Mouse (Mus musculus): ENCODE measurements around the gene Tpbgl.

Tpbgl gene

DNA sequence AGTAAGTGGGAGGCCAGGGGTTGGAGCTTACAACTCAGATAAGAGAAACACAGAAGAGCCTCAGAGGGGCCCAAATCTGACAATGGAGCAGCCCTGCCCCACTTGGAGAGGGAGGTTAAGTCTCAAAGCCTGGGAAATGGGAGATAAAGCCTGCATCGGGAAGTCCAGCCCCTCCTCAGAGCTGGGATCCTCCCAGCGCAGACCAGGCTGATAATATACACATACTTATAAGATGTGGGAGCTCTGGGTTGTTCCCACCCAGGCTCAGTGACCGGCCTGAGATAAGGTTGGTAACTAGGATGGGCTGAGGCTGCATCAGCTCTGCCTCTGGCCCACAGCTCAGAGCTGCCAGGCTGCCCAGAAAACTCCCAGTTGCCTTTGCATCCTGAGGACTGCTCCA, 15.2 kb upstream of the Tpbgl start:
- no peak for DNase-seq (ENCODE audit: low spot score in 2 of 2)

DNA sequence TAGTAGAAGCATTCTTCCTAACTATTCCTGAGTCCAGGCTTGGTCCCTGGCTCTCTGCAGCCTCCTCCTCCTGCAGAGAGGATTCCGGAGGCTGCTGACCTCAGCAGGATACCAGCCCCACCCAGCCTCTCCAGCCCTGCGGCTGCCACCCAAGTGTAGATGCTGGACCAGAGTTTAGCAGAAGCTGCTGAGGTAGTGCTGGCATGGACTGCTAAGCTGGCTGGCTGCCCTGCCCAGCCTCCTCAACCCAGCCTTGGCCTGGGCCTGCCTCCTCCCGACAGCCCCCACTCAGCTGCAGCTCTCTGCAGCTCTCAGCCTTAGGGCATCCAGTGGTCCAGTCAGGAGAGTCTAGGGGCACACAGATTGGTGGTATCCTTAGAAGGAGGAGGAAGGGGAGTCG, 14.3 kb upstream of the Tpbgl start:
- DNase-seq (ENCODE audit: low spot score in 2 of 2), result no peak

- no peak for DNase-seq (ENCODE audit: low spot score in 2 of 2)
These were observed 7.2 kb upstream of the Tpbgl start for GRCm38 (mm10) chr7:99633966-99634665.

DNA sequence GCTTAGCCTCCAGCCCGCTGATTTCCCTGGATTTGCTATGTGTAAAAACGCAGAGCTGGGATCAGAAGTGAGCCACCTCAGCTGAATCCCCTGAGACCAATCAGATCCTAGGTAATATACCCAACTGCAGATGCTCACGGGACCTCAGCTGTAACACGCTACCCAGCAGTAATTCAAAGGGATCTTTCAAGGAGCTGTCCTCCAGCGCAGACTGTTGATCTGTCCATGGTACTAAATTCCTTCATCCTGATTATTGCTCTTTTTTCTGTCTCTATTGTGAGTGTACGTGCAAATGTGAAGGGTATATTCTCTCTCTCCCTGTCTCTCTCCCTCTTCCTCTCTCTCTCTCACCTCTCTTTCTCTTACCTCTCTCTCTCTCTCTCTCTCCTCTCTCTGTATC, 5.4 kb upstream of the Tpbgl start:
- no peak for DNase-seq (ENCODE audit: low spot score in 2 of 2)

DNA sequence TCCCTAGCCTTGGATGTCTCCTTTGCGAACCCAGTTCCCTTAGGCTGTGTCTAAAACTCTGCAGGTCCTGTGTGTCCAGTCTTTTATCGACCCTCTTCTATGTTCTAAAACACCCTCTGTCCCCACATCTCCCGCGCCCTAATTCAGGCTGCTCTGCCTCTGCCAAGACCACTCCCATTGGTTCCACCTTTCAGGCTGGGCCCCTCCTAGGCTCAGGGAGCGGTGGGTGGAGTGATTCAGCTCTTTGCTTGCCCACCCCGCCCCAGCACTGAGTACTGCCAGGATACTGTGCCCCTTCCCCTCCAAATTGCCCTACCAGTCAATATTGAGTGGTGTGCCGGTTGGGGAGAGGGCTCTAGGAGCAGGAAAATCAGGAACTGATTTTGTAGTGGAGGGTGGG, 463 bp upstream of the Tpbgl start:
- DNase-seq (ENCODE audit: low spot score in 2 of 2), result no peak

DNA sequence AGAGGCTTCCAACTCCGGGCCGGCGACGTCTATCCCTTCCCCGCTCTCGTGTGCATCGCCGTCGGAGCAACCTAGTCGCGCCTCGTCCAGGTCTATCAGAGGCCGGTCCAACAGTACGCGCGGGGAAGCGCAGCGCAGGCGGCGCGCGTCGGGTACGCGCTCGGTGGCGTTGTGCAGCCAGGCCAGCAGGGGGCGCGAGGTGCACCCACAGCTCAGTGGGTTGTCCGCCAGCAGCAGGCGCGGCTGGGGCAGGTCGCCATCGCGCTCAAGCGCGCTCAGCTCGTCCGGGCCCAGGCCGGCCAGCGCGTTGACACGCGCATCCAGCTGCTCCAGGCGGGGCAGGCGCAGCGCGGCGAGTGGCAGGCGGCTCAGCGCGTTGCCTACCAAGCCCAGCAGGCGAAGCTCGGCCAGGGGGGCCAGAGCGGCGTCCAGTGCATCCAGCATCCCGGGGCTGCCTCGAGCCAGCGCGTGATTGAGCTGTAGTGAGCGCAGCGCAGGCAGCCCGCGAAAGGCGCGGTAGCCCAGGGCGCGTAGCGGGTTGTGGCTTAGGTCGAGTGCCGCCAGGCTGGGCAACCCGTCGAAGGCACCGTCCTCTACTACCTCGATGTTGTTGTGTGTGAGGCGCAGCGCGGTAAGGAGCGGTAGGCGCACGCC, 1.1 kb downstream of the Tpbgl start:
- DNase-seq (ENCODE audit: low spot score in 2 of 2), result peak; percentile 64 to 76

DNA sequence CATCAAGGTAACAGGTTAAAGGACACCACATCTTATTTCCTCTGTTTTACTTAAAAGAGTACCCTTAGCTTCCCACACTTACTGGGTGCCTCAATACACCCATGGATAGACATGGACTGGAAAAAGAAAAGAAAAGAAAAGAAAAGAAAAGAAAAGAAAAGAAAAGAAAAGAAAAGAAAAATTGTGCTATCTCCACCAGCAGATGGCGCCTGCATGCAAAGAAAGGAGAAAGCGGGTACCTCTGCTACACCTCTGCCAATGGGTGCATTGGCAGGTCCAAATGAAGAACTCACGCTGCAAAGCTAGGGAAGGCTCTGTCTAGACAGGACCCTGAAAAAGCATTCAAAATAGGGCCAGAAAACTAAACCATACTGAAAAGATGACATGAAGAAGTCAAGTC, 8.0 kb downstream of the Tpbgl start:
- no peak for DNase-seq (ENCODE audit: low spot score in 2 of 2)

- DNase-seq (ENCODE audit: low spot score in 2 of 2), result no peak
These were observed 8.6 kb downstream of the Tpbgl start for GRCm38 (mm10) chr7:99618264-99618663.

GRCm38 (mm10) chr7:99607632-99608031, 19.3 kb downstream of the Tpbgl start:
- no peak for DNase-seq (ENCODE audit: low spot score in 2 of 2)

GRCm38 (mm10) chr7:99606766-99607165, 20.1 kb downstream of the Tpbgl start:
- DNase-seq (ENCODE audit: low spot score in 2 of 2), result no peak

DNA sequence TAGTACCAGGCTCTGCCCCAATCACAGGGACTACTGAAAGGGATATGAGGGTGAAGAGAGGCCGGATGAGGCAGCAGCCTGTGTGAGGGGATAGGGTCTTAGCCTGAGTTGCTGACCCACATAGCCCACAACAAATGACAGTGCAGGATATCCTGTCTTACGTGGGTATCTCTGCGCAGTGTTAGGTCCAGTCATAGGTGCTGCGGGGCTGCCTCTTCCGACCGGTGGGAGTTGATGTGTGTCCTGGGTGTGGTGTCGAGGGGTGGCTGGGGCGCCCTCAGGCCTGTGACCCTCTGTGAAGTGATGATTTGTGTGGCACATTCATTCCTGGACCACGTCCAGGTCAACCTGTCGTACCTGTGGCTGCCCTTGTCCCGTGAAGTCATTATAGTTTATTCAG, 20.6 kb downstream of the Tpbgl start:
- DNase-seq (ENCODE audit: low spot score in 2 of 2), result no peak

DNA sequence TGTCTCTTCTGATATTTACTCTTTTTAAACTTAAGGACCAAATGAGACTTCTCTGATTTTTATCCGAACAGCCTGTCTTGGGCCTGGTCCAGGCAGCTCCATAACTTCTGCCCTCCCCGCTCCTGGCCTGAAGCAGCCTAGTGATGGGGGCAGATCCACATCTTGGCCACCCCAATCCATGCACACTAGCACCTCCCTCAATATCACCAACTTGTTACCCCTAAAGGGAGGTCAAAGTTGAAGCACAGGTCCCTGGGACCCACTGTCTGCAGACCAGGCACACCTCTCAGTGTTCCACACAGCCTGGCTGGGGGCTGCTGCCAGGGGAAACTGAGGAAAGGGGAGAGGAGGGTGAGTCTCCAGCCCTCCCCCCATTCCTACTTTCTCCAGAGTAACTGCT, 21.8 kb downstream of the Tpbgl start:
- DNase-seq (ENCODE audit: low spot score in 2 of 2), result no peak

- no peak for DNase-seq (ENCODE audit: low spot score in 2 of 2)
These were observed 22.8 kb downstream of the Tpbgl start for GRCm38 (mm10) chr7:99603875-99604662.

- DNase-seq (ENCODE audit: low spot score in 2 of 2), result no peak
These were observed 28.2 kb downstream of the Tpbgl start for GRCm38 (mm10) chr7:99598722-99599121.

DNA sequence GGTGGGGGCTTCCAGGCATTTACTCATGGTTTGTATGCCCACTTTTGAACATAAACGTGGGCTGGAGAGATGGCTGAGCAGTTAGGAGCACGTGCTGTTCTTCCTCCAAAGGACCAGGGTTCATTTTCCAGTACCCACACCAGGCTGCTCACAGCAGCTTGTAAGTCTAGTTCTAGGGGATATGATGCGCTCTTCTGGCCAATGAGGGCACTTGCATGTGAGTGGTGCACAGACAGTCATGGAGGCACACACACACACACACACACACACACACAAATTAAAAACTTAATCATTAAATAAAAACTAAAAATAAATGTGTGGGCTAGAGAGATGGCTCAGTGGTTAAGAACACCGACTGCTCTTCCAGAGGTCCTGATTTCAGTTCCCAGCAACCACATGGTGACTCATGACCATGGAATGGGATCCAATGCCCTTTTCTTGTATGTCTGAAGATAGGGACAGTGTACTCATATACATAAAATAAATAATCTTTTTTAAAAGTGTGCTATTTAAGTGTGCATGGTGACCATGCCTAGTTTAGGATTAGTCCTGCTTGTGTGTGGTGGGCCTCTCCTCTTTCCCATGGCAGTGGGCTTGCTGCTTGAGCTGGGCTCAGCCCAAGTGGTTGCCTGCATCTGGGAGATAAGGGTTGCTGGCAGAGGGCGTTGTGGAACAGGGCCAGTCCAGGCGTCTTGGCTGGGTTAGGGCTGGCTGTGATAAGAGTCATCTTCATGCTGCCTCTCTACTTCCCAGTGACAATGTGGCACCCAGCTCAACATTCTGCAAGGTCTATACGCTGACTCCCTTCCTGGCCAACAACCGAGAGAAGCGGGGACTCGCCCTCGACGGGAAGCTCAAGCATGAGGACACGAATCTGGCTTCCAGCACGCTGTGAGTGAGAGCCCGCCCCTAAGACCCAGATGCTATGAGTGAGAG, 32.8 kb downstream of the Tpbgl start:
- peak; percentile 71 to 77 for DNase-seq (ENCODE audit: low spot score in 2 of 2)

GRCm38 (mm10) chr7:99592669-99593068, 34.2 kb downstream of the Tpbgl start:
- DNase-seq (ENCODE audit: low spot score in 2 of 2), result no peak

DNA sequence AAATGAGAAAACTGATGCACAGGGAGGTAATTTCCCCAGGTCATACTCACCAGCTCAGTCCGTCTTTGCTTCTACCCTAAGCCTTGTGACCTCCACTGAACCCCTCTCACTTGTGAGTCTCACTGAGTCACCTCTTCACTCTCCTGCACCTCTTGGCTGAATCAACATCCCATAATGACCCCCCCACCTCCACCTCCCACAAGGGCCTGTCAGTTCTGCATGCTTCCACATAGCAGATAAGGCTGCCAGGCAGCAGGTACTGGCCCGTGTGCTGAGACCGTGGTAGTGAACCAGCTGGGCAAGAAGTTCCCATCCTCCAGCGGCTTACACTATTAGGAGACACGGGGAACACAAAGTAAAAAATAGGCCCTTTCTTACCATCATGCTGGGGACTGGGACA, 36.3 kb downstream of the Tpbgl start:
- DNase-seq (ENCODE audit: low spot score in 2 of 2), result no peak

DNA sequence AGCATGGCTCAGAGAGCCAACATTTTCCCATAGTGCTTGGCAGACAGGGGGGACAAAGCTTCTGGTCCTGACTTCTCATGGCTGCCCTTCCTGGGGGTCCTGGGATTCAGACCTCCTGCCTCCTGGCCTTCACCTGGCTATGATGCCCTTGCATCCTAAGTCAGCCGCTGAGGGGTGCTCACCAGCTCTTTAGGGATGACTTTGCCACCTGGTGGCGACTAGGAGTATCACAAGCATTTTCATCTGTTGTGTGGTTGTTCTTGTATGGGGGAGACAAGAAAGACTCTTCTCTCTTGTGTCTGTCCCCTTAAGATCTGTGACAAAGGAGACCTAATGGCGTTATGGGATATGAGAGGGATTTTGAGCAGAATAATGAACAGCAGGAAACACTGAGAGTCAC, 36.8 kb downstream of the Tpbgl start:
- DNase-seq (ENCODE audit: low spot score in 2 of 2), result peak; percentile 66 to 79

DNA sequence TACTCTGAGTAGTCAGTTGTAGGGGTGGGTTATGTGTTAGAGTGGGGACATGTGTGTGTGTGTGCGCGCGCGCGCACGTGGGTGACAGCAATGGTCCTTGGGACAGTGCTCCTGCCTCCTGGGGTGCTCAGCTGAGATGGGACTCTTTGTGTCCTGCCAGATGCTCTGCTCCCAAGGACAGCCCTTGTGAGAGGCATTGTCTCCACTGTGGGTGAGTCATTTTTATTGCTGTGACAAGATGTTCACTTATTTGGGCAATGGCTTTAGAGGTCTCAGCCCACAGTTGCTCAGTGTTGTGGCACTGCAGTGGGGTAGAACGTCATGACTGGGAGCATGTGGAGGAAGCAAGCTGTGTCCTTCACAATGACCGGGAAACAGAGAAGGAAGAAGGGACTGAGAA, 40.9 kb downstream of the Tpbgl start:
- DNase-seq (ENCODE audit: low spot score in 2 of 2), result no peak

DNA sequence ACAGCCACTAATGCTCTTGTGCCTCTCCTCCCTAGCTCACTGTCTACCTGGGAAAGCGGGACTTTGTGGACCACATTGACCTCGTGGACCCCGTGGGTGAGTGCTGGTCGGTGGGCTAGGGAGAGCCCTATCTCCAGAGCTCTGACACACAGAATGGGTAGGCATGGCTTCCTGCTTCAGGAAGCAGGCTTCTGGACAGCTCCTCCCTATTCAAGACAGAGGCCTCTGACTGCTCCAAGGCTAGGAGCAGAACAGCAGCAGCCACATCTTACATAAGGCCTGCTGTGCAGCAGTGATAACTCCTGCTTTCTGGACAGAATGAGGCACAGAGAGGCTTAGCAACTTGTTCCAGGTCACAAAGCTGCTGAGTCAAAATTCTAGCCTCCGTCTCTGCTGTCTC, 43.3 kb downstream of the Tpbgl start:
- DNase-seq (ENCODE audit: low spot score in 2 of 2), result no peak

- no peak for DNase-seq (ENCODE audit: low spot score in 2 of 2)
These were observed 44.0 kb downstream of the Tpbgl start for GRCm38 (mm10) chr7:99582867-99583266.

- no peak for DNase-seq (ENCODE audit: low spot score in 2 of 2)
These were observed 44.6 kb downstream of the Tpbgl start for GRCm38 (mm10) chr7:99582306-99582705.
